Mouse (Mus musculus): ENCODE results near the gene Galntl6. TPM values are rescaled to one million over a fixed set of nuclear protein-coding genes. Genes with fewer than 3 reads are reported as not detected.

Gene Galntl6
- polyA plus RNA-seq, 1 experiment = 0.37 TPM

- no peaks in the 10 kb centered on the region for H3K4me1 ChIP-seq (ENCODE audit: control insufficient read depth, insufficient read depth, low read length)
- TF ChIP-seq POLR2A (IDR thresholded peaks at IDR 0.05; ENCODE audit: borderline replicate concordance, control insufficient read depth, low read depth, low read length) = no peak
- TF ChIP-seq CTCF (IDR thresholded peaks at IDR 0.05; ENCODE audit: control insufficient read depth, insufficient read depth, low read length) = no peak
- H3K4me3 ChIP-seq (replicated peaks; ENCODE audit: control insufficient read depth, low read depth, low read length) = no peak overlapping the region
- H3K27ac ChIP-seq (ENCODE audit: control insufficient read depth, insufficient read depth, low read depth, low read length, poor library complexity) = no peak overlapping the region
These were observed 1023.6 kb downstream of the Galntl6 start for GRCm38 (mm10) chr8:57888831-57889230.

GRCm38 (mm10) chr8:57879452-57879851, 1033.0 kb downstream of the Galntl6 start:
- no peak for TF ChIP-seq POLR2A (IDR thresholded peaks at IDR 0.05; ENCODE audit: borderline replicate concordance, control insufficient read depth, low read depth, low read length)
- no peak for TF ChIP-seq CTCF (IDR thresholded peaks at IDR 0.05; ENCODE audit: control insufficient read depth, insufficient read depth, low read length)
- Histone ChIP-seq H3K4me3 (replicated peaks; ENCODE audit: control insufficient read depth, low read depth, low read length) (no peak overlapping the region), H3K4me1 (ENCODE audit: control insufficient read depth, insufficient read depth, low read length) (no peaks in the 10 kb centered on the region), H3K27ac (ENCODE audit: control insufficient read depth, insufficient read depth, low read depth, low read length, poor library complexity) (no peak overlapping the region)
- WGBS = 62% methylated on average over 11 of the region's 11 CpGs

- no peak for TF ChIP-seq POLR2A (IDR thresholded peaks at IDR 0.05; ENCODE audit: borderline replicate concordance, control insufficient read depth, low read depth, low read length)
- TF ChIP-seq CTCF (IDR thresholded peaks at IDR 0.05; ENCODE audit: control insufficient read depth, insufficient read depth, low read length) = no peak
- Histone ChIP-seq H3K4me3 (replicated peaks; ENCODE audit: control insufficient read depth, low read depth, low read length) (no peak overlapping the region), H3K27ac (ENCODE audit: control insufficient read depth, insufficient read depth, low read depth, low read length, poor library complexity) (no peak overlapping the region), H3K4me1 (ENCODE audit: control insufficient read depth, insufficient read depth, low read length) (no peaks in the 10 kb centered on the region)
These were observed 1063.4 kb downstream of the Galntl6 start for GRCm38 (mm10) chr8:57849074-57849473.

DNA sequence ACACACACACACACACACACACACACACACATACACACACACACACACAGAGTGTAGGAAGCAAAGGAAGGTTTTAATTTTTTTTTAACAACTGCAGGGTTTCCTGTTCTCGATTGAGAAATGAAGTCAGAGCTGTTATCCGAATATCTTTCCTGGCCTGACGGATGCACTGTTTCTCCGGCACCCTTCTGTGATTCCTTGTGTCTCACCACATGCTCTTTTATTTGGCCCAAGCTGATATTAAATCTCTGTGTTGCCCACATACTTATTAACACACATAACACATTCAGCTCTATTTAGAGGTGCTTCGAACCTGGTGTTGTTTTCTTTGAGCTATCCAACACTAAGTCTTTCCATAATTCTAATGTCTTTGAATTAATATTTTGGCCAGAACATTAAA, 1069.0 kb downstream of the Galntl6 start:
- Histone ChIP-seq H3K4me3 (replicated peaks; ENCODE audit: control insufficient read depth, low read depth, low read length) (no peak overlapping the region), H3K27ac (ENCODE audit: control insufficient read depth, insufficient read depth, low read depth, low read length, poor library complexity) (no peak overlapping the region), H3K4me1 (ENCODE audit: control insufficient read depth, insufficient read depth, low read length) (no peaks in the 10 kb centered on the region)
- 51% methylated on average over 5 of the region's 5 CpGs for WGBS
- TF ChIP-seq CTCF (IDR thresholded peaks at IDR 0.05; ENCODE audit: control insufficient read depth, insufficient read depth, low read length) = no peak
- TF ChIP-seq POLR2A (IDR thresholded peaks at IDR 0.05; ENCODE audit: borderline replicate concordance, control insufficient read depth, low read depth, low read length) = no peak

DNA sequence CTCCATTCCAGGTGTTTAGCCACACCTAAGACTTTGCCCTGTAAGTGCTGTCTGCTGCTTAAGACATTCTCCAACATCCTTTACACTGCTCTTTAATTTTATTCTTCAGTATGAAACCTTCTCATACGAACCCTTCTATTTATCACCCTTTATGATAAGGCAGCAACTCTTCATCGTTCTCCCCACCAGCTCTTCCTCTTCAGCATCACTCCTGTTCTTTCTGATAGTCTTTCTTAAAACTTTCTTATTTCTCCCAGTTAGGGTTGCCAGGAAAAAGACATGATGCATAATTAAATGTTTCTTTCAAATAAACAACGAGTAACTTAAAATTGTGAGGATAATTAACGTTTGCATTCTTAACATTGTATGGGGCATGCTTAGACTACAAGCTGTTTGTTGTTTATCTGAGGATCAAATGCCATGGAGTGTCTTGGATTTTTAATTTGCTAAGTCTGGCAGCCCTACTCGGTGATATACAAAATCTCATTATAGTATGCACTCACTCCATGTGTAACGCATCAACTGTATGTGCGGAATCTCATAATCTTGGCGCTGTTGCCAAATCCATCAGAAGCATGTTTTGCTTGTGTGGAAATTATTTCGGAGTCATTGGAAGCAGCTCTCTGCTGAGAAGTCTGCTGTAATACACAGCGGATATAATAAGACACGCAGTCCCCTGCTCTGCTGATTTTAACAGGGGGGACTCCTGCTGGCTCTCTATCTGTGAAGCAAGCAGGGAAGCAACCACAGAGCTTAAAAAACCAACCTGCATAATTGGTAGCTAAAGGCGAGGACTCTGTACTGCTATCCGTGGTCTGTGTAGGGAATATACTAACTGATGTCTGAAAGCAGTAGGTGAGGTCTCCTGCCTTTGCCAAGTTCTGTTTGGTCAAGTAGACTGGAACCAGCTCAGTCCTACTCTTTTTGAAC, 1069.7 kb downstream of the Galntl6 start:
- H3K4me3 ChIP-seq (replicated peaks; ENCODE audit: control insufficient read depth, low read depth, low read length) = no peak overlapping the region
- WGBS = 76% methylated on average over 13 of the region's 13 CpGs
- no peak overlapping the region for H3K27ac ChIP-seq (ENCODE audit: control insufficient read depth, insufficient read depth, low read depth, low read length, poor library complexity)
- TF ChIP-seq CTCF (IDR thresholded peaks at IDR 0.05; ENCODE audit: control insufficient read depth, insufficient read depth, low read length) (no peak), POLR2A (IDR thresholded peaks at IDR 0.05; ENCODE audit: borderline replicate concordance, control insufficient read depth, low read depth, low read length) (no peak)
- H3K4me1 ChIP-seq (ENCODE audit: control insufficient read depth, insufficient read depth, low read length) = no peaks in the 10 kb centered on the region

DNA sequence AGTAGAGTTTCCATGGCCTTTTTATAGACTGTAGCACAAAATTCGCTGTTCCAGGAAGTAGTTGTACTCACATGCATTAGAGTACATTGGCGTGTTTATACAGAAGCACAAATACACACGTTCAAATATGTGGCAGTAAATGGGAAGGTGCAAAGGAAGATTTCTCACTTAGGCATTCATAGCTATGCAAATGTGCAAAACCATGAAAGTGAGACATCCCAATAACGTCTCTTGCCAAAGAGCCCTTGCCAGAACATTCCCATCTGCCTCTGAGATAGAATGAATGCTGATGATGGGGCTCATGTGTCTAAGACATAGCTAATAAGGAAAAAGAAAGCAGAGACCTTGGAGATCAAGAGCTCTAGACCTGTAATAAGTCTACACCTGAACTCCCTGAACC, 1071.0 kb downstream of the Galntl6 start:
- H3K27ac ChIP-seq (ENCODE audit: control insufficient read depth, insufficient read depth, low read depth, low read length, poor library complexity) = no peak overlapping the region
- TF ChIP-seq CTCF (IDR thresholded peaks at IDR 0.05; ENCODE audit: control insufficient read depth, insufficient read depth, low read length) = no peak
- no peak for TF ChIP-seq POLR2A (IDR thresholded peaks at IDR 0.05; ENCODE audit: borderline replicate concordance, control insufficient read depth, low read depth, low read length)
- no peak overlapping the region for H3K4me3 ChIP-seq (replicated peaks; ENCODE audit: control insufficient read depth, low read depth, low read length)
- 77% methylated on average over 4 of the region's 4 CpGs for WGBS
- H3K4me1 ChIP-seq (ENCODE audit: control insufficient read depth, insufficient read depth, low read length) = no peaks in the 10 kb centered on the region

DNA sequence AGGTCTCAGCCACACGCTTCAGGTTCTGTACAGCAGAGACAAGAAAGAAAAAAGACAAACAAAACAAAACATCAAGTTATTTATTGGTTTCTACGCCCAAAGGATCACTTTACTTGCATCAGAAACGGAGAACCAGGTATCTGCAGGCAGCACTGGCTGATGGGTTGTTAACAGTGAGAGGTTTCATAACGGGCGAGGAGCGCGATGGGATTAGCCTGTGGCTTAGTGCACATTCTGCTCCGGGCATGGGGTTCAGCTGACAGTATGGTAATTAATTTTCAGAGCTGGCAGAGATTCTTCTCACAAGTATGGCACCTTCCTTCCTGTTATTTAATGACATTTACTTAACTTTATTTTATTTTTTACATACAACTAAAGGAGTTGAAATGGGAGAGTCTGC, 1075.1 kb downstream of the Galntl6 start:
- Histone ChIP-seq H3K4me3 (replicated peaks; ENCODE audit: control insufficient read depth, low read depth, low read length) (no peak overlapping the region), H3K27ac (ENCODE audit: control insufficient read depth, insufficient read depth, low read depth, low read length, poor library complexity) (no peak overlapping the region), H3K4me1 (ENCODE audit: control insufficient read depth, insufficient read depth, low read length) (no peaks in the 10 kb centered on the region)
- TF ChIP-seq CTCF (IDR thresholded peaks at IDR 0.05; ENCODE audit: control insufficient read depth, insufficient read depth, low read length) (no peak), POLR2A (IDR thresholded peaks at IDR 0.05; ENCODE audit: borderline replicate concordance, control insufficient read depth, low read depth, low read length) (no peak)
- 67% methylated on average over 8 of the region's 8 CpGs for WGBS

DNA sequence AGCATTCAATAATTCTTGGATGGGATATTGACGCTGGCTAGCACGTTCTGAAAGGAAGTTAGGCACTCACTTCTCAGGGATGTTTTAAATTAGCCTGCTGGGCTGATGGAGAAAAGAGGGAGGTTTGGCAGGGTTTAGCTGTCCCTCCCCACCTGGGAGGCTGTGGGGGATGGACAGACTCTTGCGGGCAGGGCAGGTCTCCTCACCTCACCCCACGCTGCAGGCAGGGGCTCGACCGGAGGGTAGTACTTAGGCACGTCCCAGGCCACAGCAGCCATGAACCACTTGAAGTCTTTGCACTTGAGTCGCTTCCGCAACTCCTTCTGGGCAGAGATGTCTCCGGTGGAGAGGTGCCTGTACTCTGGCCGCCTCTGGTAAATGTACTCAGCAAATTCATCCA, 1075.5 kb downstream of the Galntl6 start:
- 51% methylated on average over 11 of the region's 11 CpGs for WGBS
- H3K4me3 ChIP-seq (replicated peaks; ENCODE audit: control insufficient read depth, low read depth, low read length) = no peak overlapping the region
- no peak overlapping the region for H3K27ac ChIP-seq (ENCODE audit: control insufficient read depth, insufficient read depth, low read depth, low read length, poor library complexity)
- TF ChIP-seq POLR2A (IDR thresholded peaks at IDR 0.05; ENCODE audit: borderline replicate concordance, control insufficient read depth, low read depth, low read length) (no peak), CTCF (IDR thresholded peaks at IDR 0.05; ENCODE audit: control insufficient read depth, insufficient read depth, low read length) (no peak)
- H3K4me1 ChIP-seq (ENCODE audit: control insufficient read depth, insufficient read depth, low read length) = no peaks in the 10 kb centered on the region
